Mouse (Mus musculus) midbrain, embryonic 11.5 days (tissue): ENCODE data around the gene Rasgef1c. TPM values are rescaled to one million over a fixed set of nuclear protein-coding genes. Genes with fewer than 3 reads are reported as not detected.

Experiments used
- ATAC-seq: fragments of 200-750 bp; cut with Nextera tagmentation; 2 replicates; pipeline ENCODE4 v1.8.0; 2017; ENCODE audit warnings: moderate TSS enrichment, moderate library complexity; ENCODE audit not compliant: low FRiP score
- DNase-seq: peaks from one replicate; pipeline ENCODE4 v3.0.0; 2015; ENCODE audit warnings: low spot score; ENCODE audit errors: missing footprints
- H3K27ac ChIP-seq: fragments of 300-500 bp; sonication (generic); 2 replicates; pipeline ENCODE4 v1.5.1; 2014; ENCODE audit warnings: low read depth, low read length
- H3K27me3 ChIP-seq: fragments of 300-500 bp; sonication (generic); 2 replicates; pipeline ENCODE4 v1.6.1; 2014; ENCODE audit warnings: mild to moderate bottlenecking, low read length, moderate library complexity, mixed read lengths; ENCODE audit not compliant: control insufficient read depth, insufficient read depth
- H3K36me3 ChIP-seq: fragments of 300-500 bp; sonication (generic); 2 replicates; pipeline ENCODE4 v1.6.1; 2014; ENCODE audit warnings: mild to moderate bottlenecking, low read length, moderate library complexity, mixed read lengths; ENCODE audit not compliant: control insufficient read depth, insufficient read depth
- H3K4me1 ChIP-seq: fragments of 300-500 bp; sonication (generic); 2 replicates; pipeline ENCODE4 v1.6.1; 2014; ENCODE audit warnings: low read length; ENCODE audit not compliant: control insufficient read depth, insufficient read depth
- H3K4me2 ChIP-seq: fragments of 300-500 bp; sonication (generic); 2 replicates; pipeline ENCODE4 v1.6.1; 2014; ENCODE audit warnings: mild to moderate bottlenecking, moderate library complexity
- H3K4me3 ChIP-seq: fragments of 300-500 bp; sonication (generic); 2 replicates; pipeline ENCODE4 v1.5.1; 2014; ENCODE audit warnings: low read depth, low read length
- H3K9ac ChIP-seq: fragments of 300-500 bp; sonication (generic); 2 replicates; pipeline ENCODE4 v1.6.1; 2014; ENCODE audit warnings: low read length
- H3K9me3 ChIP-seq: fragments of 300-500 bp; sonication (generic); 2 replicates; pipeline ENCODE4 v1.6.1; 2016; ENCODE audit warnings: low read length; ENCODE audit not compliant: control insufficient read depth
- WGBS: fragments of 180-500 bp; shearing (Covaris S2); extraction: QIAGEN DNeasy Blood & Tissue Kit; methylation state at CpG from one replicate; pipeline ENCODE4 v1.1.7; 2014; 5-methylcytosine and 5-hydroxymethylcytosine counted together
- polyA plus RNA-seq: library from polyadenylated mRNA; unstranded; fragments of >200 nt; fragmentation: Nextera tagmentation; extraction: Ambion mirVana; gene quantifications from 2 replicates; pipeline ENCODE4 v1.2.1, GENCODE M21; 2014

Gene Rasgef1c
- polyA plus RNA-seq, 1 experiment from 2014 or later: 0.92 TPM

DNA sequence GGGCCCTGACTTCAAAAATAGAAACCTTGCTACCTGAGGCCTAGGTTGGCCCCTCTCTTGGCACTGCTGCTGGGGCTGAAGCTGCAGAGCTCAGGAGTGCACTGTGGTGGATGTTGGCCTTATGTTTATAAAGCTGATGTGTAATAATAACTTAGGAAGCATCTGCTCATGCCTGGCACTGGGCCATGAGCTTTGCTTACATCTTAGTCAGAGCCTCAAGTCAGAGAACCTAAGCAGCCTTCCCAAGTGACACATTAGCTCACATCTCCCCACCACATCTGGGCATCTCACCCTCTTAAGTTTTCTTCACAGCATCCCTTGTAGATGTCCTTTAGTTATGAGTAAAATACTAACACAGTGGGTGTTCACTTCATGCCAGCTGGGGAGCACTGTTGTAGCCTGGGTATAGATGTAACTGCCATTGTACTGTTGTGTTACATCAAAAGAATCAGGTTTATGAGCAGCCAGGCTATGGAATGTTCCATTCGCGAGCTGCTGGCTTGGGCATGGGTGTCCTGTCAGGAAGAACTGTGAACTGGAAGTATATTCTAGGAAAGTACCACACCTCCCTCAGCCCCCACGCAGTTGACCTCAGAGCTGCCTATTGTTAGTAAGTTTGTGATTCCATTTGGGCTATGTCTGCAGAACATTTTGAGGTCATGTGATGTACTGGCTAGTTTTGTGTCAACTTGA, 21.5 kb upstream of the Rasgef1c start:
- Histone ChIP-seq H3K9me3 (no peaks in the 10 kb centered on the region), H3K4me3 (no peak overlapping the region), H3K4me2 (no peak overlapping the region), H3K36me3 (no peaks in the 10 kb centered on the region), H3K9ac (no peak overlapping the region), H3K27me3 (no peaks in the 10 kb centered on the region), H3K27ac (no peak overlapping the region), H3K4me1 (no peaks in the 10 kb centered on the region)
- 97% methylated on average over 3 of the region's 3 CpGs for WGBS
- no peak for ATAC-seq
- no peak for DNase-seq

DNA sequence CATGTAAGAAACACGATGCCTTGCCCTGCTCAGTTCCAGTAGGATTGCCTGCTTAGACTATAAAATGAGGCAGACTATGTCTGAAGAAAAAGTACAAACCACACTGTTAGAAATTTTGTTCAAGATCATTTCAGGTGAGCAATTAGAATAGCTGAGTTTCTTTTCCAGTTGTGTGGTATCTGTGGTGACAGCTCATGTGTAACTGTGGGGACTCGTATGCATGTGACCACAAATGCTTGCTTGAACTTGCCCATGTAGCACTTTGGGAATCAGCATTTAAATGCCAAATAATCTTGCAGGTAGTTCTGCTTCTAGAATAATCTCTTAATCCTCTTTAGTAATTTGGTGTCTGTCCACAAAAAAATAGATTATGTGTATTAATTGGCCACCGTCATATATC, 18.2 kb upstream of the Rasgef1c start:
- 95% methylated on average over 3 of the region's 3 CpGs for WGBS
- DNase-seq: no peak
- ATAC-seq: no peak
- Histone ChIP-seq H3K4me3 (no peak overlapping the region), H3K9me3 (no peaks in the 10 kb centered on the region), H3K36me3 (no peaks in the 10 kb centered on the region), H3K27me3 (no peaks in the 10 kb centered on the region), H3K27ac (no peak overlapping the region), H3K9ac (no peak overlapping the region), H3K4me2 (no peak overlapping the region), H3K4me1 (no peaks in the 10 kb centered on the region)

DNA sequence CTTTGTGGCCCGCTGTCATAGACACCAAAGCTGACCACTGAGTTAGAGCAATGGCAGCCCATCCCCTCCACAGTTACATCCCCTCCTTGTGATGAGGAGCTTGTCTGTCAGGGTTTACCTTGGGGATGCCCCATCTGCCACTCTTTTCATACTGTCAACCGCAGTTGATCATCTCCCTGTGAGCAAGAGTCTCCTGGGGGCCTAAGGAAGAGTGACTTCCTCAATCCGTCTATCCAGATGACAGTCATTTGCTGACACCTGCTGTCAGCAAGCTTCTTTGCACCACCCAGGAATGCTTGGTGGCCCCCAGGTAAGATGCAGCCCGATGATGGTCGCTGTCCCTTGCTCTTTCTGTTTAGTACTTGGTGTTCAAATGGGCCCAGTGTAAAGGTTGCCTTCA, 13.2 kb upstream of the Rasgef1c start:
- Histone ChIP-seq H3K4me2 (no peak overlapping the region), H3K4me1 (no peaks in the 10 kb centered on the region), H3K27ac (no peak overlapping the region), H3K9ac (no peak overlapping the region), H3K36me3 (no peaks in the 10 kb centered on the region), H3K9me3 (no peaks in the 10 kb centered on the region), H3K27me3 (no peaks in the 10 kb centered on the region), H3K4me3 (no peak overlapping the region)
- 83% methylated on average over 5 of the region's 5 CpGs for WGBS
- DNase-seq: no peak
- no peak for ATAC-seq

DNA sequence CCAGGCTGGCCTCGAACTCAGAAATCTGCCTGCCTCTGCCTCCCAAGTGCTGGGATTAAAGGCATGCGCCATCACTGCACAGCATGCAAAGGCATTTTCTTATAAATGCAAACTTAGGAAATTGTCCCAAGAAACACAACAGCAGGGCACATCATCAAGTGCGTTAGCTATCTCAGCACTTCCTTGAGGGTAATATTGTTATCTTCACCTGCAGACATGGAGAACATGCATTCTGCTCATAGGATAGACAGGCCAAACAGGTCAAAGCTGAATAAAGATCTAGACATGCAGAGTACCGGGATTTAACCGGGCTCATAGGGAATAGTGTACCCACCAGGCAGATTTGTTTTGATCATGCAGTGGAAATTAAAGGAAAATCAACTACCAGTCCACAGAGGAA, 9.6 kb upstream of the Rasgef1c start:
- DNase-seq: no peak
- ATAC-seq: no peak
- Histone ChIP-seq H3K36me3 (no peaks in the 10 kb centered on the region), H3K4me3 (no peak overlapping the region), H3K9ac (no peak overlapping the region), H3K9me3 (no peaks in the 10 kb centered on the region), H3K4me1 (no peaks in the 10 kb centered on the region), H3K4me2 (no peak overlapping the region), H3K27ac (no peak overlapping the region), H3K27me3 (no peaks in the 10 kb centered on the region)
- WGBS: 90% methylated on average over 5 of the region's 5 CpGs

DNA sequence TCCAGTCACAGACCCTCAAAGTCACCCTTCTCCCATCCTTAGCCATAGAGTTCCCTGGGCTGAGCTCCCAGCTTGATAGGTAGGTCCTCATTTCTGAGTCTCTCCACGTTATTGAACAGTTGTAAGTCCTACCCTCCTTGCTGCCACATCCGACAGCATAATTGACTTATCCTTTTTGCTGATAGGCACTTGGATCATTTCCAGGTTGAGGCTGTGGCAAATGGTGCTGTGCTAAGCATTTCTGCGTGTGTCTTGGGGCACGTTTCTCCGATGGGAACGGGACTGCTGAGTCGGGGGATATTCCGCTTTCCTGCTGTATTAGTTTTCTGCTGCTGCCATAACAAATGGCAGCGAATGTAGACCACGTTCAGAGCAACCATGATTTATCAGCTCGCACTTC, 7.8 kb upstream of the Rasgef1c start:
- H3K9ac ChIP-seq: no peak overlapping the region

DNA sequence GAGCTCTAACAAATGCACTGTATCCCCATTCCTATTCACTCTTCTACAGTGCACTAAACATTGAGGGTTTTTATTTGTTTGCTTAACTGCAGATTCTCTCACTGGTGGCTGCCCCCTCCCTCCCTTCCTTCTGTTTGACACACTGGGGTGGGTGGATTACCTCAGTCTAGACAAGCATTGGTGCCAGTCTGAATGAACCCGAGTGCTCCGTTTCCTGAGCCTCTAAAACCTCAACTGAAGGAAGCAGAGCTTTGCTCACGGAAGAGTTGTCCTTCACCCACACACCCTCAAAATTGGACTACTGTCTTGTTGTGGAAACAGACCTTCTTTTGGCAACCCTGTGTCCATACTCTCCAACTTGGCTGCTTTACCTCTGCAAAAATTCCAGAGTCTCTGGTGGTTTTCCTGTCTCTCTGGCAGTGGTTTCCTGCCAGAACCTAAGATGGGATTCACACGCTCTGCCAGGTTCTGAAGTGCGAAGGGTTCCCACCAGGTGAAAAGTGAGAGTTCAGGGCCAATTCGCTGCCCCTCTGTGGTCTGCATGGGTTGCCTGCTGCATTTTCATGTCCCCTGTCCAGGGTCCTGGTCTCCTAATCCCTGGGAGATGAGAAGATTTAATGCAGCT, 5.6 kb upstream of the Rasgef1c start:
- Histone ChIP-seq H3K4me1 (no peaks in the 10 kb centered on the region), H3K9ac (no peak overlapping the region), H3K9me3 (no peaks in the 10 kb centered on the region), H3K4me2 (no peak overlapping the region), H3K36me3 (no peaks in the 10 kb centered on the region), H3K27ac (no peak overlapping the region), H3K27me3 (peaks cover 9% of the 10 kb centered on the region), H3K4me3 (no peak overlapping the region)
- no peak for DNase-seq
- WGBS: 71% methylated on average over 6 of the region's 6 CpGs
- ATAC-seq: no peak

More for the DNA sequence above, 7.8 kb upstream of the Rasgef1c start:
- Histone ChIP-seq H3K36me3 (no peaks in the 10 kb centered on the region), H3K9me3 (no peaks in the 10 kb centered on the region), H3K27me3 (no peaks in the 10 kb centered on the region), H3K4me1 (no peaks in the 10 kb centered on the region), H3K27ac (no peak overlapping the region), H3K4me2 (no peak overlapping the region), H3K4me3 (no peak overlapping the region)
- ATAC-seq (no peak), DNase-seq (no peak)
- WGBS: 85% methylated on average over 11 of the region's 11 CpGs

DNA sequence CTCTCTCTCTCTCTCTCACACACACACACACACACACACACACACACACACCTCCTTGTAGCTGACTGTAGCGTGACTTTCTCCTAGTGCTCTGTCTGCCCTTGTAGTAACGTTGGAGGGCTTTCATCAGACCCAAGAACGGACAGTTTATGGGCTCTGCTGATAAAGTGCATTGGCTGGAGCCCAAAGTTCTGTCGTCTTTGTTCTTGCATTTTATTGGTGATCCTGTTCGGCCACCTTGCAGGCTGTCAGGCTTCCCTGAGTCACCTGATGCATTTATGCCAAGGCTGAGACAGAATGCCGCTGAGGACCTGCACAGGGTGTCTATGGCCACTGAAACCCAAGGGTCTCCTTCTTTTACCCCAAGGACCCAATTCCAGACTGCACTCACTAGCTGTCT, 1.6 kb upstream of the Rasgef1c start:
- H3K27ac ChIP-seq: no peak overlapping the region
- H3K9me3 ChIP-seq: no peaks in the 10 kb centered on the region
- DNase-seq (no peak), ATAC-seq (no peak)
- no peak overlapping the region for H3K9ac ChIP-seq
- peaks cover 6% of the 10 kb centered on the region; the same call in 1 of the 2 replicates for H3K4me1 ChIP-seq
- H3K4me3 ChIP-seq: no peak overlapping the region
- H3K27me3 ChIP-seq: peaks cover 28% of the 10 kb centered on the region
- 77% methylated on average over 6 of the region's 6 CpGs for WGBS
- H3K36me3 ChIP-seq: no peaks in the 10 kb centered on the region
- H3K4me2 ChIP-seq: no peak overlapping the region

DNA sequence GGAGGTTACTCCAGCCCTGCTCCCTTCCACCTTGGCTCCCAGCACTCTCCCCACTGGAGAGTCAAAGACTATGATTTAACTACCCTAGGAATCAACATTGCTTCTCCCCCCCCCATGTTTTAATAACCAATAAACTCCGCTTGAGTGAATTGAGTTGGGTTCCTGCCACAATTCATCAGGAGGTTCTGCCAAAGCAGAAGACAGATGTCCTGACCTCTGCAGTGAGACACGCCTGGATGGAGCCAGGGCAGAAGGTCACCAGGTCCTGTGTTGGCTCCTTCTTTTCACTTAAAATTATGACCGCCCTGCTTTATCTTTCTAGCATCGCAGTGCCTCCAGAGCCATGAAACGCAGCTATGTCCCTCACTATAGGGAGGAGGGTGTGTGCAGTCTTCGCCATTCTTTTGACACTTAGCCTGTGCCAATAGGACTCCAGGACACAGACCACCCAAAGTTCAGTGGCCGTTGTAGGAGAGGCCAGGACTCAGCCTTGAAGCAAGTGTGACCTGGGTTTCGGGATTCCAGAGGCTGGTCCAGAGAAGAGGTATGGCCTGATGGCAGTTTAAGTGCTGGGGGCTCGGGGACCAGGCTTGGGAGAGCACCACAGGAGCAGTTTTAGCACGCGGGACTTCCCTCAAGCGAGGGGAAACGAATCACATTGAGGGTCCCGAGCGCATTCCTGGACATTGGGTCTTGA, 525 bp upstream of the Rasgef1c start:
- WGBS: 33% methylated on average over 15 of the region's 15 CpGs
- H3K36me3 ChIP-seq: no peaks in the 10 kb centered on the region
- no peaks in the 10 kb centered on the region for H3K9me3 ChIP-seq
- peak overlapping the region; percentile 99 for H3K4me2 ChIP-seq
- peak overlapping the region; percentile 44 for H3K9ac ChIP-seq
- H3K27me3 ChIP-seq: peaks cover 28% of the 10 kb centered on the region
- H3K4me3 ChIP-seq: peak overlapping the region; percentile 67
- peaks cover 6% of the 10 kb centered on the region; the same call in 1 of the 2 replicates for H3K4me1 ChIP-seq
- ATAC-seq (peak; percentile 40), DNase-seq (no peak)
- no peak overlapping the region for H3K27ac ChIP-seq

DNA sequence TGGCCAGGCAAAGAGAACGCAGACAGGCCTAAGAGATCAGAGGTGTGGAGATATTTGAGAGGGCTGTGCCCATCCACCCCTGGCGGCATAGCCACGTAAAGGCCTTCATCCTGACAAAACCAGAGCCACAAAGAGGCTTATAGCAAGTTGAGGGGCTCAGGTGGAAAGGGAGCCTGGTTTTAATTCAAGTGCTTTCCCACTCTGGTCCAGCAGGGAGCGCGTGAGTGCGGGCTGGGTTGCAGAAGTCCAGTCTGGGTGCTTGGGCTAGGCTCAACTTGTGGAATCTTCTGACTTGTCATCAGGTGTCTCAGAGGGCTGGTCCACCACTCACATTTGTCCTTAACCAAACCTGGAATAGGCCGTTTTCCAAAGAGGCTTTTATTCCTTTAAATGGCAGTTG, 1.7 kb downstream of the Rasgef1c start:
- Histone ChIP-seq H3K27ac (no peak overlapping the region), H3K4me1 (peaks cover 6% of the 10 kb centered on the region; the same call in 1 of the 2 replicates), H3K27me3 (peaks cover 28% of the 10 kb centered on the region), H3K4me2 (no peak overlapping the region), H3K36me3 (no peaks in the 10 kb centered on the region), H3K9me3 (no peaks in the 10 kb centered on the region), H3K9ac (no peak overlapping the region), H3K4me3 (no peak overlapping the region)
- DNase-seq: peak; percentile 92
- peak; percentile 45; the same call in 1 of the 2 replicates for ATAC-seq
- WGBS: 17% methylated on average over 7 of the region's 7 CpGs
